Mouse (Mus musculus) cerebellum, adult (tissue): ENCODE measurements at regions not wholly inside any gene's neighbourhood (a gene's known extent, or its start where the extent isn't known, plus 50 kb on each side); places are given as distances from the start of the nearest gene placed in this dataset.
A peak's percentile ranks its signal among the peaks of the same experiment; 100 is the strongest.

Experiments
- ATAC-seq: cut with Nextera tagmentation; 2 replicates; pipeline ENCODE4 v1.9.2; 2017; ENCODE audit warnings: mild to moderate bottlenecking, moderate library complexity, mixed read lengths; ENCODE audit not compliant: insufficient number of reproducible peaks, low FRiP score, low TSS enrichment

DNA sequence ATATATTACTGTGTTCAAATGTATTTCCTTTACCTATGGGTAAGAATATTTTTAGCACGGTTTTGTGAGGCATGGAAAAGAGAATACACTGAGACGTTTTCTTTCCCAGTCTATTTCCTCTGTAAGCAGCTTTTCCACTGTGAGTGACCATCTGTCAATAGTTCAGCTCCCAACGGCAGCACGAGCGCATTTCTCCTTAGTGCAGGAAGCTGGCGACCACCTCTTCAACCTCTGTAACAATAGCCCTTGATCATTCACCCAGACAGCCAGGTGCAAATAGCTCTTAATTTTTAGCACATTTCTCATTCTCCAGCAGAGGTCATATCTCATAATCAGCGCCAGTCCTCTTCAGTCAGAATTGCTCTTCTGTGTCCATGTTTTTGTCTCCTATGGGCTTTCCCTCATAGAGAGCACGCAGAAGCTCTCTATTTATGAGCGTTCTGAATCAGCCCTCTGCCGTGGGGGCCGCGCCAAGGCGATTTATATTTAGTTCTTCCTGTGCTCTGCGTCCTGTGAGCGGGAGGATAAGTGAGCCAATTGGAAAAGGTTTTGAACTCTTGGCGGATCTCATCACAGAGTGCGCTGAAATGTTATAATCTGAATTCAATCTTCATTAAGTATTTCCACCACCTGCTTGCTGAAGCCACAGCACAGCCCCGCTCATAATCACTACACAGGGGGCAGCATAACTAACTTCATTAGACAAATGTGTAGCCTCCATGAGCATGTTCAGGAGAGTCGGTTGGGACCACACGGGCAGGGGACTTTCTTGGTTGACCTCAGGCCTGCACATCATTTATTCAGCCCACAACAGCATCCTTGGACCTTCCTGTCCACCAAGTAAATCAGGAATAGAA is 171.3 kb upstream of the Slc24a2 start:
- ATAC-seq: peak; percentile 91

DNA sequence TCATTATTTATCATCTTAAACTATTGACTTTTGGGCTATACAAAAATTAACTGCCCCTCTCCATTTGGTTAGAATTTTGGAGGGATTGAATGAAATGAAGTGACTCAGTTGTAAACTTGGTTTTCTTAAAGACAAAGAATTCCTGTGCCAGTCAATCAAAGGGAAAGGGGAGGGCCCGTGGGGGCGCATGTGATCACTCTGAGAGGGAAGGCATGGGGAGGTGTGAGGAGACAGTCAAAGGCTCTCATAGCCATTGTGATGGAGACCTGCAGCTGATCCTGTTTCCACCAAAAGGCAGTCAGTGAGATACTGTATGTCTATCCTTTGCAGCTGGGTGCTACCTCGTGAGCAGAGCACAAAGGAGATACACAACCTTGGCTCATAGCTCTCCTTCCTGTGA is 156.6 kb upstream of the Slc24a2 start:
- ATAC-seq: no peak

- ATAC-seq: no peak
Observed at GRCm38 (mm10) chr4:87386271-87386670, 156.0 kb upstream of the Slc24a2 start.

GRCm38 (mm10) chr4:87385221-87385739 is 155.0 kb upstream of the Slc24a2 start:
- no peak for ATAC-seq

- ATAC-seq: no peak
Observed at GRCm38 (mm10) chr4:87384469-87385044, 154.3 kb upstream of the Slc24a2 start.

GRCm38 (mm10) chr4:87380716-87381115 is 150.4 kb upstream of the Slc24a2 start:
- no peak for ATAC-seq

DNA sequence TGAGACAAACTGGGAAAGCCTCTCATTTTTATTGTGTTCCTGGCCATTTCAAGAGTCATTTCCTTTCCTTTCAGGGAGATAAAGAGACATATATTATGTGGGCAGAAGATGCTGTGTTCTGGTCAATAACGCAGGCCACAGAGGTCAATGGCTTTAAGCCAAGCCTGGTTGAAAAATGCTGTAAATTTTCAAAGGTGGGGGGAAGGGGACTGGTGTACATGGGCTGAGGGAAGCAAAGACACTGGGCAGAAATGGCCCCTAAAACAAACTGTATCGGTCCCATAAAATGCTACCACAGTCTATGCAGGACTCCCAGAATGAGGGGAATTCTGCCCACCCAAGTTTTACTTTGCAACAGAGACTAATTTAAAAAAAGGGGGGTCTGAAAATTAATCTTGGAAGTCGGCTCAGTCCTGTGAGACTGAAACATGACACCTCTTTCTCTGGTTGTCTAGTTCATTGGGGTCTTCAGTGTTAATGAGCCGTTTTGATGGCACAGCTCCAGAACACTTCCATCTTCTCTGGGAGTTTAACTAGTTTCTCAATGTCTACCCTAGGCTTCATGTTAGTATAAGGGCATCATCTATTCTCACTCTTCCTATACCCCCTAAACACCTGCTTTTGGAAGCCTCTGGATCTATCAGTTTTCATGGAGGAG is 149.4 kb upstream of the Slc24a2 start:
- ATAC-seq: no peak

- ATAC-seq: no peak
Observed at GRCm38 (mm10) chr4:87371960-87372359, 141.7 kb upstream of the Slc24a2 start.

- no peak for ATAC-seq
Observed at GRCm38 (mm10) chr4:87369626-87370234, 139.5 kb upstream of the Slc24a2 start.

DNA sequence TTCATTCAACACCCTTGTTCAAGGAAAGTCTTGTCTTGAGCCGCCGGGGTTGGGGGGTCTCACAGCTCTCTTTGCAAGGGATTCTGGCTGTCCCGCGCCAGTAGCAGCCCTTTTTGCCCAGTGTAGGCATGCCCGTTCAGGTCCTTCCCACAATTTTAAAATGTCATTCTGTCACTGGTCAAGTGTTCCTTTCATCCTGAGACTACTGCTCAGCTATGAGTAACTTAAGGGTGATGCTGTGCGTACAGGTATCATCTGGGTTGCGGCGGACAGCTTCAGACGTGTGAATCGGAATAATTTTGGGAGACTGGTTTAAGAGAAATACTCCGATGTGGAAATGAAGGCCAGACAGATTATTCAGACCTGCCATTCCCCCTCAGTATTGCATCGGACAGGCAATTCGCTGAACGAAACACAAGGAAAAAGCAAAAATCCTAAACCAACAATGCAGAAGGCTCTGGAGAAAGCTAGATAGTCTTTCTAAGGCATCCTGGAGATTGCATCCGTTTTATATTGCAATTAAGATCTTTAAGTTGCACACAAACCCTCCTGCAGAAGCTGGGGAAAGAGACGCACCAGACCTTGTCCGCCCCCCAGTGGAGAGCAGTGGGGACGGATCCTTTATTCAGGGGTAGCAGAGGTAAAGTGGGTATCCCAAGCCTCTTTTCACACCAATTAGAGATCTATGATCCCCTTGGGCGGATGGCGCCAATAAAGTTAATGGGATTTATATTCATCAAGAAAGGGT is 138.3 kb upstream of the Slc24a2 start:
- ATAC-seq: peak; percentile 68

DNA sequence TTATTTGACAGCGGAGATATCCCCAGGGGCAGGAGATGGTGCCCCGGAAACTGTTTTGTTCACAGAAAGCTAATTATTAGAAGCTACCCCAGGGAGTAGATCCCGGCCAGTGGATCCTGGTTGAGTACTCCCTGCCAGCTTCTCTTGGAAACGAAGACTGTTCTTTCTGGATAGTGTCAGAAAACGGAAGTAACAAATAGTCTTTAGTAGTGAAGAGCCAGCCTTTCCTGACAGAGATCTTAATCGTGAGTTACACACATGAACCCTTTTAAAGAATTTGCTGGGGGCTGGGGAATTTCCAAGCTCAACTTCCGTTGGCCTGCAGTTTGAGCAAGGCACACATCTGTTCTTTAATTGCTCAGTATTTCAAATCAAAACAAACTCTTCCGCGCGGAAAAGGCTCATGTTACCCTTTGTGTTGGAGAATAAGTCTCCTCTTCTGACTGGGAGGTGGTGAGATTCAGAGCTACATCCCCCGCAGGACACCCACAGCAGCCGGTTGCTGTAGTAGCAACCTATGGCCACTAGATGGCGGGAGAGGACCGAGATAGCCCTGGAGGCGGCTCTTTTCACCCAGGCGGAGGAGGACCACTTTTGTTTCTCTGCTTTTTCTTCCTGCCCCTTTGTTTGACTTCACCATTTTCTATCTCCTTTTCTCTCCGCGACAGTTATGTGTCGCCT is 137.6 kb upstream of the Slc24a2 start:
- peak; percentile 84 for ATAC-seq

DNA sequence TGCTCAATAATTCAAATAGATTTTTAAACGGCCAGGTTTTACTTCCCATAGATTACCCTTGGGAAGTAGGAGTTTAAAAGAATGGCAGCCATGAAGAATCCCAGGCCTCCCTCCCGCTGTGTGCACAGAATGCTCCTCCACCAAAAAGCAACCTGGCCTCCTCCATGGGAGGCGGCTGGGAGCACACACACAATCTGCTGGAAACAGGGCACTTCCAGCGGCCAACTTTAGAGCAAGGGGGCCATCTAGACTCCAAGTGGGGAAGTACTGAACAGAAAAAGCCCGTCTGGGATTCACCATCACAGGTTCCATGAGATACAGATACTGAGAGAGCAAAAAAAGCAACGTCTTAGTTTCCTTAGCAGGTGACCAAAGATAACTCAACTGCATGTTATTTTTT is 131.9 kb upstream of the Slc24a2 start:
- ATAC-seq: peak; percentile 80

DNA sequence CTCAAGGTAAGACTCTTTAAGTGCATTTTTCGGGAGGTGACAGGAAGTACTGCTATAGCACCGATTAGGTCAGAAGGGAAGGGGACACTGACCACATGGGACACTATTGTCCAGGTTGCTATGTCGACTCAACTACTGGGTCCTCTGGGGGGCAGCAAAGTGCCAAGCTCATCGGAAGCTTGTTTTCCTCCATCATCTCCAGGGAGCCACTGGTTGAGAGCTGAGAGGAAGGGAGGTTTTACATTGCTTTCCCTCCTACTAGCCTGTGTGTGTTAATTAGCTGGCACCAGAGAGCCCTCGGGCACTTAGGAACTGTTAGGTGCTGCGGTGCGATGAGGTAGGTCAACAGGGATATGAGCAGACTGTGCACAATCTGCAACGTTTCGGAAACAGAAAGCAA is 129.2 kb upstream of the Slc24a2 start:
- ATAC-seq: peak; percentile 69; the same call in 1 of the 2 replicates

DNA sequence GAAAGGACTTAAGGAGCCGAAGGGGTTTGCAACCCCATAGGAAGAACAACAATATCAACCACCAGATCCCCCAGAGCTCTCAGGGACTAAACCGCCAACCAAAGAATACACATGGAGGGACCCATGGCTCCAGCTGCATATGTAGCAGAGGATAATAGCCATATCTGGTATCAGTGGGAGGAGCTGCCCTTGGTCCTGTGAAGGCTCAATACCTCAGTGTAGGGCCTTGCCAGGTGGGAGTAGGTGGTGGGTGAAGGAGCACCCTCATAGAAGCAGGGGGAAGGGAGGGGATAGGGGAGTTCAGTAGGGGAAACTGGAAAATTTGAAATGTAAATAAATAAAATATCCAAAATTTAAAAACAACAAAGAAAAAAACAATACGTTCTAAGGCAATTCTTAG is 128.7 kb upstream of the Slc24a2 start:
- ATAC-seq: no peak

- ATAC-seq: no peak
Observed at GRCm38 (mm10) chr4:87332968-87333367, 102.7 kb upstream of the Slc24a2 start.

GRCm38 (mm10) chr4:87329136-87329535 is 98.9 kb upstream of the Slc24a2 start:
- no peak; the same call in 1 of the 2 replicates for ATAC-seq

DNA sequence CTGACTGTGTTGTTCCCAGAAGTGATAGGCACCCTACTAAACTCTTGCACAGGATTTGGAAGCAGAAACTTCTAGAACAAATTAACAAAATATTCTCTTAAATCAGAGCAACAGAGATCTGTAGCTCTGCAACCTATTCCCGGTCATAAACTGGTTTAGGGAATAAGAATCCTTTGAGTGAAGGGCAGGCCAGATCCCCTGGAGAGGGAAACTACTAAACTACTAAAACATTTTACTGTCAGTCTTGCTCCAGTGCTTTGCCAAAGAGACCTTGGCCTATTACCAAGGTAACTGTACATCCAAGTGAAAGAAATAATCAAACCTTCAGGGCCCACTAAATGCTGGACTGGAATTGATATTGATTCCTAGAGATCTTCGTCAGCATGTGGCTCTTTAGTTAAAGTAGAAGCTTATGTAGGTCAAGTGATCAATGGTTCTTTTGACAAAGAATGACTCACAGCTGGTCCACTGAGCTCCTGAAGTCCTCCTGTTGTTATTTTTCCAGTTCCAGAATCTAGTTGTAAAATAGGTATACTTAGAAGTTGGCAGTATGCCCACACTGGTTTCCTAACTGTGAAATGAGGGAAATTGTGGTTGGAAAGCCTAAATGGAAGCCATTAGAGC is 91.6 kb upstream of the Slc24a2 start:
- no peak for ATAC-seq

DNA sequence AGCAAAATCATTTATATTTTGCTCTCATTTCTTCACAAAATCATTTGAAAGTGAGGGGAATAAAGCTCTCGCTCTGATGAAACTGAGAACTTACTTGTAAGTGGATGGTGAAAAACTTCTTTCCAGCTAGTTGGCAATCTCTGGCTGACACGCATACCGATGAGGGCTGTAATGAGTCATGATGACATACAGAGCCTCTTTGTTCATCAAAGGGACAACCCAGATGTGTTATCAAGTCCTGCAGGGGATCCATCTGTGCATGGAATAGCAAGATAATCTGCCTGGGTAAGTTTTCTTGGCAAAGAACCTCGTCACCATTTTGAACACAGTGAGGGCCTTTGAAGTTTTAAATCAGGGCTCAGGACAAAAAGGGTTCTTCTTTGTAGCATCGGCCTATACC is 67.9 kb upstream of the Slc24a2 start:
- ATAC-seq: no peak

- ATAC-seq: no peak
Observed at GRCm38 (mm10) chr4:87294538-87294937, 64.3 kb upstream of the Slc24a2 start.
